Mouse (Mus musculus) right cerebral cortex, postnatal 36 days (tissue): Measurements from ENCODE around the gene Mon1b.

Experiments used
- DNase-seq, 2 experiments: peaks; one replicate each; pipeline ENCODE4 v3.0.0; 2022; ENCODE audit warnings: low spot score in 2 of 2, mixed read lengths in 1 of 2

Mon1b gene

GRCm38 (mm10) chr8:113672599-113673255 lies 37.3 kb downstream of the Mon1b start:
- no peak for DNase-seq

DNA sequence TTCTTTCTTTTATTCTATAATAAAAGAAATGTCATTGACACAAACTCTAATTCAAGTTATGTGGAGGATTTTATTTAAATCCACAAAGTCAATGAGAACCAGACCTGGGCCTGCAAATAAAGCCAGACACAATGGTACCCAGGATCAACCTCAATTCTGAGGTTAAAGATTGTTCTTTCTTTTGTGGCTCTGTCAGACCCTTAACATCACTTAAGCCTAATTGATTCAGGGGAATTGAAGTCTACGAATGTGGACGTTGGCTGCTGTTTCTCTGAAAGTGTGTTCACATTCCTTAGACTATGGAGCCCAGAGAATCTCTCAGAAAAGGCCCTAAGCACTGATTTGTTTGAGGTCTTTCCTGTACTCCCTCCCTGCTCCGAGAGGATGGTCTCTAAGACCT lies 37.9 kb downstream of the Mon1b start:
- DNase-seq, result no peak

- no peak for DNase-seq
Observed at GRCm38 (mm10) chr8:113674611-113675010, 39.2 kb downstream of the Mon1b start.

DNA sequence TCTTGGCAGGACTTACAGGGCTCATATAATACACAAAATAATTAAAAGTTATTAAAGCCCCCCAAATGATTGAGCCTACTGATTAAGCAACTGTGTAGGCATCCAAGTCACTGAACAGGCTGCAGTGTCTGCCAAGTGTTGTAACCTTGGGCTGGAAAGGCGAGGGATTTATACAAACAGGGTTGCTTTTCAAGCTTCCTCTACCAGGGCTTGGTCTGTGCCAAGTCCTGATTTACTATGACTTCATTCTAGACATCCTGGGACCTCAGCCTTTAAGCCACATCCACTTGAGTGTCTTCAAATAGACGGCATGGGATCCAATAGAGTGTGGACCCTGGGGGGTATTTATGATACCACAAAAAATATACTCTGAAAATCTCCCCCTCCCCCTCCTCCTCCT lies 39.9 kb downstream of the Mon1b start:
- no peak for DNase-seq

DNA sequence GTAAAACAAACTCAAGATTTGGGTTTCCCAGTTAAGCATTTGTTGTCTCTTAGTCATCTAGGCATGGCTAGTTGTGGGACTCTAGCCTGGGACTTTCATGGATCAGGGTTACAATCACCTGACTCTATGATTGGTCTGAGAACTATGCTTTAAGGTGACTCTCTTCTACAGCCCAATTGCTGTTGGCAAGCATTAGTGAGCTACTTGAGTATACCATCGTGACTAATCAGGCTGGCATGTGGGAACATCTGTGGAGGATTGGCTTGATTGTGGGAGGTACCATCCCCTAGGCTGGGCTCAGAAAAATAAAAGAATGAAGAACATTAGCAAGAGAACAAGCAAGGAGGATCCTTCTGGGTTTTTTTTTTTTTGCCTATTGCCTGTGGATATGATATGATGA lies 41.4 kb downstream of the Mon1b start:
- no peak for DNase-seq

GRCm38 (mm10) chr8:113679361-113679760 lies 44.0 kb downstream of the Mon1b start:
- DNase-seq, result no peak

GRCm38 (mm10) chr8:113687889-113688542 lies 52.6 kb downstream of the Mon1b start:
- DNase-seq, result no peak

DNA sequence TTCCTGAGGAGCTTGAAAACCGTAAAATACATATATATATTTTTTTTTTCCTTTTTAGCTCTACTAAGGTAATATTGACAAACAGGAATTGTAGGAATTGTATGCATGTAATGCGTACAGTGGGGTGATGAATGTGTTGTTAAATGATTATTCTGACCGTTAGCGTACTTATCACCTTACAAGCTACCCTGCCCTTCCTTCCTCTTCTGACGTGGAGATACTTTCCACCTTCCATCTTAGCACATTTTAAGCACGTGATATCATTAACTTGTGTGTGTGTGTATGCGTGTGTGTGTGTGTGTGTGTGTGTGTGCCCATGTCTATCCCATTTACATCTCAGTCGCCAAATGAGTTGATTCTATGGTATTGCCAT lies 53.1 kb downstream of the Mon1b start:
- DNase-seq, result no peak

- no peak for DNase-seq
Observed at GRCm38 (mm10) chr8:113691622-113692343, 56.4 kb downstream of the Mon1b start.
